Mouse (Mus musculus) midbrain, embryonic 14.5 days (tissue): ENCODE results near the gene Ngdn. TPM values are rescaled to one million over a fixed set of nuclear protein-coding genes. Genes with fewer than 3 reads are reported as not detected.

Source experiments
- ATAC-seq: fragments of 200-750 bp; cut with Nextera tagmentation; 2 replicates; pipeline ENCODE4 v1.8.0; 2017; ENCODE audit warnings: moderate number of reproducible peaks, moderate library complexity; ENCODE audit not compliant: low FRiP score, low TSS enrichment
- DNase-seq: peaks from one replicate; pipeline ENCODE4 v3.0.0-alpha.2; 2015
- H3K27ac ChIP-seq: fragments of 300-500 bp; sonication (generic); replicated peaks from 2 replicates; pipeline ENCODE4 v1.5.1; 2014; ENCODE audit warnings: mild to moderate bottlenecking, low read depth, low read length, moderate library complexity
- H3K27me3 ChIP-seq: fragments of 300-500 bp; sonication (generic); 2 replicates; pipeline ENCODE4 v1.6.1; 2014; ENCODE audit warnings: low read length, control low read depth, mixed read lengths; ENCODE audit not compliant: control insufficient read depth, insufficient read depth
- H3K36me3 ChIP-seq: fragments of 300-500 bp; sonication (generic); 2 replicates; pipeline ENCODE4 v1.6.1; 2014; ENCODE audit warnings: low read length, control low read depth; ENCODE audit not compliant: control insufficient read depth, insufficient read depth
- H3K4me1 ChIP-seq: fragments of 300-500 bp; sonication (generic); 2 replicates; pipeline ENCODE4 v1.6.1; 2014; ENCODE audit warnings: mild to moderate bottlenecking, antibody characterized with exemption, low read length, control low read depth; ENCODE audit not compliant: control insufficient read depth, insufficient read depth
- H3K4me2 ChIP-seq: fragments of 300-500 bp; sonication (generic); 2 replicates; pipeline ENCODE4 v1.6.1; 2014; ENCODE audit warnings: mild to moderate bottlenecking, low read length, moderate library complexity
- H3K4me3 ChIP-seq: fragments of 300-500 bp; sonication (generic); replicated peaks from 2 replicates; pipeline ENCODE4 v1.5.1; 2014; ENCODE audit warnings: low read depth, low read length
- H3K9ac ChIP-seq: fragments of 300-500 bp; sonication (generic); replicated peaks from 2 replicates; pipeline ENCODE4 v1.6.1; 2014; ENCODE audit warnings: mild to moderate bottlenecking, low read length, moderate library complexity
- H3K9me3 ChIP-seq: fragments of 300-500 bp; sonication (generic); 2 replicates; pipeline ENCODE4 v1.6.1; 2016; ENCODE audit warnings: low read length, control low read depth, mixed read lengths; ENCODE audit not compliant: control insufficient read depth
- WGBS: fragments of 180-500 bp; shearing (Covaris S2); extraction: QIAGEN DNeasy Blood & Tissue Kit; methylation state at CpG from one replicate; pipeline ENCODE4 v1.1.7; 2014; 5-methylcytosine and 5-hydroxymethylcytosine counted together
- polyA plus RNA-seq: library from polyadenylated mRNA; unstranded; fragments of >200 nt; fragmentation: Nextera tagmentation; extraction: Ambion mirVana; gene quantifications from 2 replicates; pipeline ENCODE4 v1.2.1, GENCODE M21; 2014

The Ngdn gene
- polyA plus RNA-seq, 1 experiment from 2014 or later: 51.7 TPM

- no peak overlapping the region for H3K4me2 ChIP-seq
- H3K9ac ChIP-seq: no peak overlapping the region
- H3K36me3 ChIP-seq: no peaks in the 10 kb centered on the region
- peaks cover 4% of the 10 kb centered on the region for H3K4me1 ChIP-seq
- 72% methylated on average over 7 of the region's 7 CpGs for WGBS
- H3K4me3 ChIP-seq: no peak overlapping the region
- no peaks in the 10 kb centered on the region for H3K27me3 ChIP-seq
- DNase-seq: no peak
- H3K27ac ChIP-seq: no peak overlapping the region
- no peaks in the 10 kb centered on the region for H3K9me3 ChIP-seq
- no peak for ATAC-seq
Observed at GRCm38 (mm10) chr14:55002687-55003120, 12.6 kb upstream of the Ngdn start.

- H3K4me3 ChIP-seq: no peak overlapping the region
- no peaks in the 10 kb centered on the region for H3K27me3 ChIP-seq
- H3K27ac ChIP-seq: no peak overlapping the region
- no peaks in the 10 kb centered on the region for H3K9me3 ChIP-seq
- no peak overlapping the region for H3K9ac ChIP-seq
- 64% methylated on average over 18 of the region's 18 CpGs for WGBS
- peaks cover 4% of the 10 kb centered on the region for H3K4me1 ChIP-seq
- DNase-seq (no peak), ATAC-seq (no peak)
- H3K36me3 ChIP-seq: no peaks in the 10 kb centered on the region
- no peak overlapping the region for H3K4me2 ChIP-seq
Observed at GRCm38 (mm10) chr14:55003878-55004855, 11.1 kb upstream of the Ngdn start.

GRCm38 (mm10) chr14:55005506-55005905 lies 9.7 kb upstream of the Ngdn start:
- no peak overlapping the region for H3K4me2 ChIP-seq
- H3K9ac ChIP-seq: no peak overlapping the region
- H3K9me3 ChIP-seq: no peaks in the 10 kb centered on the region
- H3K27ac ChIP-seq: no peak overlapping the region
- peaks cover 4% of the 10 kb centered on the region for H3K4me1 ChIP-seq
- no peaks in the 10 kb centered on the region for H3K27me3 ChIP-seq
- DNase-seq (no peak), ATAC-seq (no peak)
- 77% methylated on average over 2 of the region's 2 CpGs for WGBS
- H3K36me3 ChIP-seq: no peaks in the 10 kb centered on the region
- H3K4me3 ChIP-seq: no peak overlapping the region

- ATAC-seq (no peak), DNase-seq (no peak)
- Histone ChIP-seq H3K27ac (no peak overlapping the region), H3K36me3 (no peaks in the 10 kb centered on the region), H3K4me3 (no peak overlapping the region), H3K4me2 (no peak overlapping the region), H3K9ac (no peak overlapping the region), H3K4me1 (peaks cover 4% of the 10 kb centered on the region), H3K27me3 (no peaks in the 10 kb centered on the region), H3K9me3 (no peaks in the 10 kb centered on the region)
- 90% methylated on average over 8 of the region's 8 CpGs for WGBS
Observed at GRCm38 (mm10) chr14:55005967-55006366, 9.3 kb upstream of the Ngdn start.

GRCm38 (mm10) chr14:55006541-55006940 lies 8.7 kb upstream of the Ngdn start:
- Histone ChIP-seq H3K4me1 (peaks cover 4% of the 10 kb centered on the region), H3K27ac (no peak overlapping the region), H3K9ac (no peak overlapping the region), H3K27me3 (no peaks in the 10 kb centered on the region), H3K36me3 (no peaks in the 10 kb centered on the region), H3K4me2 (no peak overlapping the region), H3K4me3 (no peak overlapping the region), H3K9me3 (no peaks in the 10 kb centered on the region)
- ATAC-seq: no peak
- no peak for DNase-seq
- 72% methylated on average over 3 of the region's 3 CpGs for WGBS

- H3K27me3 ChIP-seq: no peaks in the 10 kb centered on the region
- no peak overlapping the region for H3K9ac ChIP-seq
- no peaks in the 10 kb centered on the region for H3K36me3 ChIP-seq
- ATAC-seq (no peak), DNase-seq (no peak)
- H3K4me3 ChIP-seq: no peak overlapping the region
- 91% methylated on average over 9 of the region's 9 CpGs for WGBS
- H3K4me2 ChIP-seq: no peak overlapping the region
- peaks cover 4% of the 10 kb centered on the region for H3K4me1 ChIP-seq
- no peaks in the 10 kb centered on the region for H3K9me3 ChIP-seq
- no peak overlapping the region for H3K27ac ChIP-seq
Observed at GRCm38 (mm10) chr14:55007120-55007908, 7.9 kb upstream of the Ngdn start.

- no peaks in the 10 kb centered on the region for H3K36me3 ChIP-seq
- H3K9ac ChIP-seq: no peak overlapping the region
- no peak overlapping the region for H3K27ac ChIP-seq
- no peak overlapping the region for H3K4me3 ChIP-seq
- no peaks in the 10 kb centered on the region for H3K27me3 ChIP-seq
- ATAC-seq (no peak), DNase-seq (no peak)
- 76% methylated on average over 8 of the region's 8 CpGs for WGBS
- no peak overlapping the region for H3K4me2 ChIP-seq
- H3K9me3 ChIP-seq: no peaks in the 10 kb centered on the region
- peaks cover 4% of the 10 kb centered on the region for H3K4me1 ChIP-seq
Observed at GRCm38 (mm10) chr14:55008417-55008816, 6.8 kb upstream of the Ngdn start.

- Histone ChIP-seq H3K27ac (no peak overlapping the region), H3K4me2 (no peak overlapping the region), H3K27me3 (no peaks in the 10 kb centered on the region), H3K4me1 (0 out of 2 replicates have a peak, but pooled peaks cover 4% of the 10 kb centered on the region), H3K9me3 (no peaks in the 10 kb centered on the region), H3K4me3 (no peak overlapping the region), H3K9ac (no peak overlapping the region), H3K36me3 (no peaks in the 10 kb centered on the region)
- no peak for ATAC-seq
- WGBS: 64% methylated on average over 4 of the region's 4 CpGs
- DNase-seq: peak; percentile 53
Observed at GRCm38 (mm10) chr14:55011116-55011515, 4.1 kb upstream of the Ngdn start.
